Mouse (Mus musculus): Measurements from ENCODE around the gene Banp. TPM values are rescaled to one million over a fixed set of nuclear protein-coding genes. Genes with fewer than 3 reads are reported as not detected.

The Banp gene
- total RNA-seq, 2 experiments from 2014 or later: 11.3 to 13.9 TPM

- DNase-seq: peak; percentile 76
Observed at GRCm38 (mm10) chr8:121950749-121951655, 1.5 kb downstream of the Banp start.

GRCm38 (mm10) chr8:121951656-121952009, 2.1 kb downstream of the Banp start:
- no peak for DNase-seq

GRCm38 (mm10) chr8:121952122-121952521, 2.6 kb downstream of the Banp start:
- DNase-seq: no peak

- DNase-seq: no peak
Observed at GRCm38 (mm10) chr8:121952800-121953199, 3.2 kb downstream of the Banp start.

GRCm38 (mm10) chr8:121953821-121954545, 4.4 kb downstream of the Banp start:
- no peak for DNase-seq

- DNase-seq: no peak
Observed at GRCm38 (mm10) chr8:121954981-121955555, 5.5 kb downstream of the Banp start.

GRCm38 (mm10) chr8:121955825-121956500, 6.4 kb downstream of the Banp start:
- DNase-seq: peak; percentile 47

GRCm38 (mm10) chr8:121958395-121958794, 8.8 kb downstream of the Banp start:
- DNase-seq: no peak

- DNase-seq: no peak
Observed at GRCm38 (mm10) chr8:121962892-121963291, 13.3 kb downstream of the Banp start.

- DNase-seq: peak; percentile 53
Observed at GRCm38 (mm10) chr8:121964716-121965512, 15.4 kb downstream of the Banp start.

- DNase-seq: peak; percentile 67
Observed at GRCm38 (mm10) chr8:121966110-121966509, 16.6 kb downstream of the Banp start.

GRCm38 (mm10) chr8:121966714-121967448, 17.3 kb downstream of the Banp start:
- DNase-seq: no peak

- DNase-seq: no peak
Observed at GRCm38 (mm10) chr8:121967977-121968376, 18.4 kb downstream of the Banp start.

- DNase-seq: no peak
Observed at GRCm38 (mm10) chr8:121968542-121968941, 19.0 kb downstream of the Banp start.

GRCm38 (mm10) chr8:121970225-121970624, 20.7 kb downstream of the Banp start:
- DNase-seq: no peak

- DNase-seq: no peak
Observed at GRCm38 (mm10) chr8:121971488-121972058, 22.0 kb downstream of the Banp start.

GRCm38 (mm10) chr8:121973906-121974305, 24.4 kb downstream of the Banp start:
- DNase-seq: no peak

GRCm38 (mm10) chr8:121977819-121978590, 28.5 kb downstream of the Banp start:
- no peak for DNase-seq

- DNase-seq: peak; percentile 55
Observed at GRCm38 (mm10) chr8:121978670-121979069, 29.1 kb downstream of the Banp start.
